Mouse (Mus musculus) induced T-regulatory cell, adult 2 months (primary cell): ENCODE measurements around the gene Spp2.
A peak's percentile ranks its signal among the peaks of the same experiment; 100 is the strongest.
"Not testable (repeated sequence)": the region's sequence is repeated elsewhere in the genome, so short reads cannot be mapped to it uniquely, and the experiment has no call there.

Experiments
- DNase-seq: peaks from one replicate; pipeline ENCODE4 v3.0.0-alpha.2; 2012; ENCODE audit warnings: low read depth

Gene Spp2

GRCm38 (mm10) chr1:88433096-88433883, 26.5 kb downstream of the Spp2 start:
- DNase-seq: no peak

- DNase-seq: peak; percentile 36
These were observed 27.3 kb downstream of the Spp2 start for GRCm38 (mm10) chr1:88434057-88434456.

GRCm38 (mm10) chr1:88437206-88438126, 30.7 kb downstream of the Spp2 start:
- DNase-seq: no peak

GRCm38 (mm10) chr1:88443383-88443782, 36.6 kb downstream of the Spp2 start:
- DNase-seq: no peak

- peak; percentile 56 for DNase-seq
These were observed 38.6 kb downstream of the Spp2 start for GRCm38 (mm10) chr1:88445400-88445799.

- DNase-seq: no peak
These were observed 39.7 kb downstream of the Spp2 start for GRCm38 (mm10) chr1:88446270-88447030.

GRCm38 (mm10) chr1:88447483-88447882, 40.7 kb downstream of the Spp2 start:
- DNase-seq: peak; percentile 52

- DNase-seq: not testable (repeated sequence)
These were observed 41.3 kb downstream of the Spp2 start for GRCm38 (mm10) chr1:88448094-88448493.

- DNase-seq: no peak
These were observed 43.0 kb downstream of the Spp2 start for GRCm38 (mm10) chr1:88449741-88450140.

GRCm38 (mm10) chr1:88450668-88451067, 43.9 kb downstream of the Spp2 start:
- peak; percentile 75 for DNase-seq

- DNase-seq: no peak
These were observed 45.4 kb downstream of the Spp2 start for GRCm38 (mm10) chr1:88452198-88452597.

GRCm38 (mm10) chr1:88454703-88455102, 47.9 kb downstream of the Spp2 start:
- no peak for DNase-seq

GRCm38 (mm10) chr1:88455761-88456160, 49.0 kb downstream of the Spp2 start:
- no peak for DNase-seq

- peak; percentile 86 for DNase-seq
These were observed 49.8 kb downstream of the Spp2 start for GRCm38 (mm10) chr1:88456451-88457072.

- no peak for DNase-seq
These were observed 52.4 kb downstream of the Spp2 start for GRCm38 (mm10) chr1:88459196-88459595.

GRCm38 (mm10) chr1:88459655-88460054, 52.9 kb downstream of the Spp2 start:
- no peak for DNase-seq

- no peak for DNase-seq
These were observed 54.3 kb downstream of the Spp2 start for GRCm38 (mm10) chr1:88461096-88461495.

- DNase-seq: no peak
These were observed 55.7 kb downstream of the Spp2 start for GRCm38 (mm10) chr1:88462484-88462883.

GRCm38 (mm10) chr1:88463241-88463640, 56.5 kb downstream of the Spp2 start:
- no peak for DNase-seq

GRCm38 (mm10) chr1:88464109-88464905, 57.5 kb downstream of the Spp2 start:
- no peak for DNase-seq

GRCm38 (mm10) chr1:88465722-88466121, 59.0 kb downstream of the Spp2 start:
- peak; percentile 57 for DNase-seq
